Mouse (Mus musculus): Measurements from ENCODE around the gene Arhgef10l. TPM values are rescaled to one million over a fixed set of nuclear protein-coding genes. Genes with fewer than 3 reads are reported as not detected.

Arhgef10l gene
- polyA plus RNA-seq, 1 experiment from 2014 or later: 5.4 TPM

GRCm38 (mm10) chr4:140688044-140688825, 22.4 kb upstream of the Arhgef10l start:
- ATAC-seq: no peak

DNA sequence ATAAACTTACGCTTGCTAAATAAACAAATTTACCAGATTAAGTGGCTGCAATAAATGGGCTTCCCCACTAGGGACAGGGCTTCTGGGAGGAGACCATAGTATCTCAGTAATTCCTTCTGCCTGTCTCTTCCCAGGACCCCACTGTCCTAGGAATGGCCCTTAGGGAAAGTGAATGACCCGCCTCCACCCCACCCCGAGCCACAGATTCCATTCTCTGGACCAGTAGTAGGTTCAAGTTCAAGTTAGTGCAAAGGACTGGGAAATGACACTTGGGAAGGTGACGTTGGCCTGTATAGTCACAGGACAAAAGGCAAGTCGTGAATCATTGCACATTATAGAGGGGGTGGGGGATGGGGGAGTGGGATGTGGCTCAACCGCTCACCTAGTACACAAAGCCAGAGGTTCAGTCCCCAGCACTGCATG, 19.1 kb upstream of the Arhgef10l start:
- no peaks in the 10 kb centered on the region for H3K27me3 ChIP-seq (replicated peaks; ENCODE audit: control insufficient read depth, insufficient read depth, low read length)
- H3K27ac ChIP-seq (ENCODE audit: low read depth, low read length): no peak overlapping the region
- no peaks in the 10 kb centered on the region for H3K36me3 ChIP-seq (ENCODE audit: control insufficient read depth, insufficient read depth)
- ATAC-seq: 0 out of 2 replicates have a peak, but pooled peaks have one; percentile 31
- H3K4me1 ChIP-seq (replicated peaks; ENCODE audit: control insufficient read depth, insufficient read depth, low read length): no peaks in the 10 kb centered on the region
- TF ChIP-seq CTCF (IDR thresholded peaks at IDR 0.05; ENCODE audit: low read depth): peak; percentile 49
- H3K9ac ChIP-seq (ENCODE audit: low read depth, low read length): no peak overlapping the region
- H3K9me3 ChIP-seq (ENCODE audit: control insufficient read depth): no peaks in the 10 kb centered on the region
- no peak overlapping the region for H3K4me3 ChIP-seq (ENCODE audit: low read depth, low read length)
- 27% methylated on average over 6 of the region's 6 CpGs for WGBS
- H3K4me2 ChIP-seq (replicated peaks; ENCODE audit: low read depth): peak overlapping the region; percentile 37

More at GRCm38 (mm10) chr4:140688044-140688825, 22.4 kb upstream of the Arhgef10l start:
- no peak overlapping the region for H3K9ac ChIP-seq (ENCODE audit: low read depth, low read length)
- H3K4me2 ChIP-seq (replicated peaks; ENCODE audit: low read depth): no peak overlapping the region
- 55% methylated on average over 12 of the region's 12 CpGs for WGBS
- H3K27me3 ChIP-seq (replicated peaks; ENCODE audit: control insufficient read depth, insufficient read depth, low read length): no peaks in the 10 kb centered on the region; the same call in 1 of the 2 replicates
- no peaks in the 10 kb centered on the region for H3K4me1 ChIP-seq (replicated peaks; ENCODE audit: control insufficient read depth, insufficient read depth, low read length)
- TF ChIP-seq CTCF (IDR thresholded peaks at IDR 0.05; ENCODE audit: low read depth): no peak
- no peaks in the 10 kb centered on the region for H3K9me3 ChIP-seq (ENCODE audit: control insufficient read depth)
- no peak overlapping the region for H3K27ac ChIP-seq (ENCODE audit: low read depth, low read length)
- no peak overlapping the region for H3K4me3 ChIP-seq (ENCODE audit: low read depth, low read length)
- H3K36me3 ChIP-seq (ENCODE audit: control insufficient read depth, insufficient read depth): no peaks in the 10 kb centered on the region

- Histone ChIP-seq H3K36me3 (ENCODE audit: control insufficient read depth, insufficient read depth) (no peaks in the 10 kb centered on the region), H3K9me3 (ENCODE audit: control insufficient read depth) (no peaks in the 10 kb centered on the region), H3K4me2 (replicated peaks; ENCODE audit: low read depth) (peak overlapping the region; percentile 37), H3K9ac (ENCODE audit: low read depth, low read length) (no peak overlapping the region), H3K4me1 (replicated peaks; ENCODE audit: control insufficient read depth, insufficient read depth, low read length) (no peaks in the 10 kb centered on the region), H3K27me3 (replicated peaks; ENCODE audit: control insufficient read depth, insufficient read depth, low read length) (no peaks in the 10 kb centered on the region), H3K4me3 (ENCODE audit: low read depth, low read length) (no peak overlapping the region), H3K27ac (ENCODE audit: low read depth, low read length) (0 out of 2 replicates have a peak overlapping the region, but pooled peaks have one; percentile 8)
- TF ChIP-seq CTCF (IDR thresholded peaks at IDR 0.05; ENCODE audit: low read depth): no peak
- 8% methylated on average over 16 of the region's 16 CpGs for WGBS
- ATAC-seq: 0 out of 2 replicates have a peak, but pooled peaks have one; percentile 51
Measured at GRCm38 (mm10) chr4:140684141-140684871, 18.5 kb upstream of the Arhgef10l start.

DNA sequence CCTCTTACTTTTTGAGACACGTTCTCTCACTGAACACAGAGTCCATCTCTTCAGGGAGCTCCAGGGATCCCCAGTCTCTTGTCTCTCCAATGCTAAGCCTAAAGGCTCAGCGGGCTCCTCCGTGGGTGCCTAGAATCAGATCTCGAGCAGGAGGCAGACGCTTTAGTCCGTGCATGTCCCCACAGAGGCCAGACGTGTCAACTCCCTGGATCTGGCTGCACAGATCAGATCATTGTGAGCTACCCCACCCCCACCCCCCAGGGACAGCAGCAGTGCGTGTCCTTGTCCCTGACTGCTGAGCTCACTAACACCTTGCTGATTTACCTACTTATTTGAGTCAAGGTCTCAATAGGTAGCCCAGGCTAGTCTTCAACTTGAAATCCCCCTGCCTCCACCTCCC, 17.8 kb upstream of the Arhgef10l start:
- Histone ChIP-seq H3K36me3 (ENCODE audit: control insufficient read depth, insufficient read depth) (no peaks in the 10 kb centered on the region), H3K9me3 (ENCODE audit: control insufficient read depth) (no peaks in the 10 kb centered on the region), H3K27ac (ENCODE audit: low read depth, low read length) (no peak overlapping the region), H3K4me2 (replicated peaks; ENCODE audit: low read depth) (no peak overlapping the region), H3K4me1 (replicated peaks; ENCODE audit: control insufficient read depth, insufficient read depth, low read length) (no peaks in the 10 kb centered on the region), H3K9ac (ENCODE audit: low read depth, low read length) (no peak overlapping the region), H3K4me3 (ENCODE audit: low read depth, low read length) (no peak overlapping the region), H3K27me3 (replicated peaks; ENCODE audit: control insufficient read depth, insufficient read depth, low read length) (no peaks in the 10 kb centered on the region)
- WGBS: 45% methylated on average over 8 of the region's 8 CpGs
- ATAC-seq: no peak
- TF ChIP-seq CTCF (IDR thresholded peaks at IDR 0.05; ENCODE audit: low read depth): no peak

DNA sequence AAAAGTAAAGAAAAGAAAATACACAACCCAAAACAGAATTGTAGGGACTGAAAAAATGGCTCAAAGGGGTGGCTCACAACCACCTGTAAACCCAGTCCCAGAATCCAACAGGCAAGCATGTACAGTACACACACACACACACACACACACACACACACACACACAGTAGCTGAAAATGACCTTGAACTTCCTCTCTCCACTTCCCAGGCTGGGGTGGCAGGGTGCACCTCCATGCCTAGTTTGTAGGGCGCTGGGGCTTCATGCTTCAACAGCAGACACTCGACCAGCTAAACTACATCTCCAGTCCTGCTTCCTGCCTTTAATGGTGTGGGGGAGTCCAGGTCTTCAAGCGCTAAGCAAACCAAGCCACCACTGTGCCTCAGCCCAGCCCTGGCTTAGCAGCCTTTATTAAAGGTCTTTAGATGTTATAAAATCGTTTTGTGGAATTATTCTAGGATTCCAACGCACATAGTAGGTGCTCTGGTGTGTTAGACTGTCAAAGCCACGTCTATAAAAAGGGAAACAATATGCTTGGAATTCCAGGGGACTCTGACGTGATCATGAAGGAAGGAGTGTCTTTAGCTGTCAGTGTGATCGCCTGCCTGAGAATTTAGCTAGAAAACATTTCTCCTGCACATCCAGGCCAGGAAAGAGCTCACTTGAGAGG, 15.1 kb upstream of the Arhgef10l start:
- 59% methylated on average over 8 of the region's 8 CpGs for WGBS
- no peak overlapping the region for H3K4me3 ChIP-seq (ENCODE audit: low read depth, low read length)
- no peaks in the 10 kb centered on the region for H3K36me3 ChIP-seq (ENCODE audit: control insufficient read depth, insufficient read depth)
- H3K27ac ChIP-seq (ENCODE audit: low read depth, low read length): no peak overlapping the region
- TF ChIP-seq CTCF (IDR thresholded peaks at IDR 0.05; ENCODE audit: low read depth): no peak
- H3K9ac ChIP-seq (ENCODE audit: low read depth, low read length): no peak overlapping the region
- no peaks in the 10 kb centered on the region for H3K4me1 ChIP-seq (replicated peaks; ENCODE audit: control insufficient read depth, insufficient read depth, low read length)
- no peaks in the 10 kb centered on the region for H3K9me3 ChIP-seq (ENCODE audit: control insufficient read depth)
- H3K4me2 ChIP-seq (replicated peaks; ENCODE audit: low read depth): no peak overlapping the region
- no peaks in the 10 kb centered on the region for H3K27me3 ChIP-seq (replicated peaks; ENCODE audit: control insufficient read depth, insufficient read depth, low read length)
- ATAC-seq: no peak
